Mouse (Mus musculus) limb, embryonic 10.5 days (tissue): Measurements from ENCODE around the gene Rbm8a2. TPM values are rescaled to one million over a fixed set of nuclear protein-coding genes. Genes with fewer than 3 reads are reported as not detected.

Experiments used
- DNase-seq: peaks from one replicate; pipeline ENCODE4 v3.0.0-alpha.2; 2017; ENCODE audit warnings: low spot score
- H3K27ac ChIP-seq: fragments of 300-500 bp; sonication (generic); 2 replicates; pipeline ENCODE4 v1.5.1; 2016; ENCODE audit warnings: mild to moderate bottlenecking
- H3K27me3 ChIP-seq: fragments of 300-500 bp; sonication (generic); 2 replicates; pipeline ENCODE4 v1.6.1; 2016; ENCODE audit warnings: low read depth, mild to moderate bottlenecking; ENCODE audit not compliant: poor library complexity, severe bottlenecking
- H3K36me3 ChIP-seq: fragments of 300-500 bp; sonication (generic); 2 replicates; pipeline ENCODE4 v1.6.1; 2016; ENCODE audit warnings: mild to moderate bottlenecking, moderate library complexity
- H3K4me1 ChIP-seq: fragments of 300-500 bp; sonication (generic); 2 replicates; pipeline ENCODE4 v1.6.1; 2016
- H3K4me3 ChIP-seq: fragments of 300-500 bp; sonication (generic); 2 replicates; pipeline ENCODE4 v1.5.1; 2016; ENCODE audit warnings: mild to moderate bottlenecking, moderate library complexity
- H3K9me3 ChIP-seq: fragments of 300-500 bp; sonication (generic); replicated peaks from 2 replicates; pipeline ENCODE4 v1.6.1; 2016; ENCODE audit warnings: mild to moderate bottlenecking
- WGBS: fragments of 180-500 bp; shearing (Covaris S2); methylation state at CpG from one replicate; pipeline ENCODE4 v1.1.7; 2016; 5-methylcytosine and 5-hydroxymethylcytosine counted together
- polyA plus RNA-seq: library from polyadenylated mRNA; unstranded; fragments of >200 nt; fragmentation: Nextera tagmentation; extraction: Ambion mirVana; gene quantifications from 2 replicates; pipeline ENCODE4 v1.2.1, GENCODE M21; 2016

The Rbm8a2 gene
- polyA plus RNA-seq, 1 experiment from 2014 or later = 0.68 TPM

GRCm38 (mm10) chr1:175970710-175971109, 8.2 kb downstream of the Rbm8a2 start:
- H3K27me3 ChIP-seq = no peaks in the 10 kb centered on the region
- no peak overlapping the region for H3K27ac ChIP-seq
- H3K9me3 ChIP-seq = no peaks in the 10 kb centered on the region
- 93% methylated on average over 5 of the region's 5 CpGs for WGBS
- no peaks in the 10 kb centered on the region for H3K4me1 ChIP-seq
- H3K4me3 ChIP-seq = no peak overlapping the region
- H3K36me3 ChIP-seq = no peaks in the 10 kb centered on the region
- no peak for DNase-seq

- no peaks in the 10 kb centered on the region for H3K9me3 ChIP-seq
- H3K36me3 ChIP-seq = no peaks in the 10 kb centered on the region
- no peak for DNase-seq
- no peak overlapping the region for H3K4me3 ChIP-seq
- H3K27me3 ChIP-seq = no peaks in the 10 kb centered on the region
- WGBS = 88% methylated on average over 5 of the region's 5 CpGs
- H3K27ac ChIP-seq = no peak overlapping the region
- H3K4me1 ChIP-seq = no peaks in the 10 kb centered on the region
Measured at GRCm38 (mm10) chr1:175967004-175967745, 11.7 kb downstream of the Rbm8a2 start.

- Histone ChIP-seq H3K27me3 (no peaks in the 10 kb centered on the region), H3K36me3 (no peaks in the 10 kb centered on the region), H3K9me3 (no peaks in the 10 kb centered on the region), H3K27ac (no peak overlapping the region), H3K4me3 (no peak overlapping the region), H3K4me1 (no peaks in the 10 kb centered on the region)
- WGBS = 91% methylated on average over 2 of the region's 2 CpGs
- DNase-seq = no peak
Measured at GRCm38 (mm10) chr1:175961786-175962185, 17.1 kb downstream of the Rbm8a2 start.

- H3K4me1 ChIP-seq = peaks cover 7% of the 10 kb centered on the region
- 88% methylated on average over 2 of the region's 2 CpGs for WGBS
- no peak for DNase-seq
- no peaks in the 10 kb centered on the region for H3K36me3 ChIP-seq
- H3K9me3 ChIP-seq = no peaks in the 10 kb centered on the region
- H3K27ac ChIP-seq = no peak overlapping the region
- H3K4me3 ChIP-seq = no peak overlapping the region
- no peaks in the 10 kb centered on the region for H3K27me3 ChIP-seq
Measured at GRCm38 (mm10) chr1:175950851-175951250, 28.1 kb downstream of the Rbm8a2 start.

GRCm38 (mm10) chr1:175950421-175950820, 28.5 kb downstream of the Rbm8a2 start:
- no peak overlapping the region for H3K27ac ChIP-seq
- H3K36me3 ChIP-seq = no peaks in the 10 kb centered on the region
- H3K9me3 ChIP-seq = no peaks in the 10 kb centered on the region
- H3K27me3 ChIP-seq = no peaks in the 10 kb centered on the region
- WGBS = 58% methylated on average over 3 of the region's 3 CpGs
- H3K4me3 ChIP-seq = no peak overlapping the region
- H3K4me1 ChIP-seq = peaks cover 7% of the 10 kb centered on the region
- no peak for DNase-seq

GRCm38 (mm10) chr1:175946718-175947315, 32.1 kb downstream of the Rbm8a2 start:
- no peaks in the 10 kb centered on the region for H3K27me3 ChIP-seq
- no peak for DNase-seq
- H3K4me3 ChIP-seq = no peak overlapping the region
- H3K4me1 ChIP-seq = peaks cover 7% of the 10 kb centered on the region
- WGBS = 87% methylated on average over 4 of the region's 4 CpGs
- H3K9me3 ChIP-seq = no peaks in the 10 kb centered on the region
- H3K27ac ChIP-seq = no peak overlapping the region
- H3K36me3 ChIP-seq = no peaks in the 10 kb centered on the region

GRCm38 (mm10) chr1:175943168-175943567, 35.7 kb downstream of the Rbm8a2 start:
- no peaks in the 10 kb centered on the region for H3K4me1 ChIP-seq
- no peak overlapping the region for H3K4me3 ChIP-seq
- H3K9me3 ChIP-seq = no peaks in the 10 kb centered on the region
- H3K27me3 ChIP-seq = no peaks in the 10 kb centered on the region
- no peak for DNase-seq
- H3K27ac ChIP-seq = no peak overlapping the region
- 93% methylated on average over 7 of the region's 7 CpGs for WGBS
- no peaks in the 10 kb centered on the region for H3K36me3 ChIP-seq

GRCm38 (mm10) chr1:175938731-175939130, 40.2 kb downstream of the Rbm8a2 start:
- no peak overlapping the region for H3K27ac ChIP-seq
- H3K4me3 ChIP-seq = no peak overlapping the region
- 86% methylated on average over 3 of the region's 3 CpGs for WGBS
- DNase-seq = no peak
- H3K36me3 ChIP-seq = no peaks in the 10 kb centered on the region
- H3K4me1 ChIP-seq = no peaks in the 10 kb centered on the region
- no peaks in the 10 kb centered on the region for H3K27me3 ChIP-seq
- H3K9me3 ChIP-seq = no peaks in the 10 kb centered on the region

GRCm38 (mm10) chr1:175936282-175936737, 42.6 kb downstream of the Rbm8a2 start:
- H3K27ac ChIP-seq = no peak overlapping the region
- WGBS = 14% methylated on average over 11 of the region's 11 CpGs
- H3K36me3 ChIP-seq = no peaks in the 10 kb centered on the region
- no peaks in the 10 kb centered on the region for H3K4me1 ChIP-seq
- H3K4me3 ChIP-seq = peak overlapping the region; percentile 34
- H3K9me3 ChIP-seq = no peaks in the 10 kb centered on the region
- DNase-seq = peak; percentile 63
- no peaks in the 10 kb centered on the region for H3K27me3 ChIP-seq

- Histone ChIP-seq H3K27me3 (no peaks in the 10 kb centered on the region), H3K4me1 (no peaks in the 10 kb centered on the region), H3K27ac (no peak overlapping the region), H3K36me3 (no peaks in the 10 kb centered on the region), H3K4me3 (no peak overlapping the region), H3K9me3 (no peaks in the 10 kb centered on the region)
- no peak for DNase-seq
- 92% methylated on average over 5 of the region's 5 CpGs for WGBS
Measured at GRCm38 (mm10) chr1:175931391-175931790, 47.5 kb downstream of the Rbm8a2 start.

Other genes with a start within 250 kb of the Rbm8a2 start
- gene Exo1, start 98.5 kb downstream of the Rbm8a2 start, polyA plus RNA-seq = 149 and 160 TPM in 2 replicates
- 0.18 TPM in 1 of 2 replicates, not detected in the other for gene Gm38100, start 58.8 kb downstream of the Rbm8a2 start, polyA plus RNA-seq